Mouse (Mus musculus): ENCODE data around the gene Nkd2.

- TF ChIP-seq EP300 (IDR thresholded peaks at IDR 0.05; ENCODE audit: insufficient read depth, low read depth, low read length), result no peak
- peak; percentile 19; the same call in 1 of the 2 replicates for TF ChIP-seq POLR2A (IDR thresholded peaks at IDR 0.05; ENCODE audit: insufficient read depth, low read depth, low read length)
Measured at GRCm38 (mm10) chr13:73772655-73773054, 74.8 kb downstream of the Nkd2 start.
